Mouse (Mus musculus): Measurements from ENCODE around the gene Ddx3x.
"Not testable (repeated sequence)": the region's sequence is repeated elsewhere in the genome, so short reads cannot be mapped to it uniquely, and the experiment has no call there.

Gene Ddx3x

DNA sequence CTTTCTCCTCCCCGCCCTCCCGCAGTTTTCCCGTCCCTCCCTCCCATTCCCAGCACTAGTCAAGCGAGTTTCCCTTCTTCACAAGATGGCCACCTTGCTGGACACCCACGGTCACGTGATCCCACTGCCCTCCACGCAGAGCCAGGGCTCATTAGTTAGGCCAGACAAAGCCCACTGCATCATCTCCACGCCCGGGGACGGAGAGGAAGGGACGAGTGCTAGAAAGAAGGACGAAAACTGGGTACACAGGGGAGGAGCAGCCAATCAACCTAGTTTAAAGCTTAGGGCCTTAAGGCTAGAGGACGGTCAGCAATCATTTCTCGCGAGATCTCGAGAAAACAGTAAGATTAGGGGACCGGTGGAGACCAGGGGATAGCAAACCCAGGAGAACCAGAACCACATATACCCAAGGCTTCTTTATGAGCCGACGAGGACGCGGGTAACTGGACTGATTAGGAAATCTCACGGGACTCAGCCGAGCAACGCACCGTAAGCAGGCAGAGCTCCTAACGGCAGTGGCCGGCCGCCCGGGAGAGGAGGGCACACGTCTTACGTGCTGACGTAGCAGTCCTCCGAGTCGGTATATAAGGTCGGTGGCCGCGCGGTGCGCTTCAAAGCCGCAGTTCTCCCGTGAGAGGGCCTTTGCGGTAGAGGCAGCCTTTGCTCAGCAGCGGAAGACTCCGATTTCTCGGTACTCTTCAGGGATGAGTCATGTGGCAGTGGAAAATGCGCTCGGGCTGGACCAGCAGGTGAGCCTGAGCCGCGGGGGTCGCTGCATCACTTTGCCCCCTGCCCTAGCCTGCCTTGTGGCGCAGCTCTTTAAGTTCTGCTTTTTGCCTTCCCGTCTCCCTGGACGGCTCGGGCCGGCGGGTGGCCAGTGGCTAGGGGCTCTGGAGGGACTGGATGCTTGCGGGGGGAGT is at the start of gene Ddx3x:
Gene Ddx3x, plus strand, starts transcription at position 562 of the 920 bp plus-strand sequence.
- peak; percentile 93 for DNase-seq (ENCODE audit: low read depth, low spot score)

DNA sequence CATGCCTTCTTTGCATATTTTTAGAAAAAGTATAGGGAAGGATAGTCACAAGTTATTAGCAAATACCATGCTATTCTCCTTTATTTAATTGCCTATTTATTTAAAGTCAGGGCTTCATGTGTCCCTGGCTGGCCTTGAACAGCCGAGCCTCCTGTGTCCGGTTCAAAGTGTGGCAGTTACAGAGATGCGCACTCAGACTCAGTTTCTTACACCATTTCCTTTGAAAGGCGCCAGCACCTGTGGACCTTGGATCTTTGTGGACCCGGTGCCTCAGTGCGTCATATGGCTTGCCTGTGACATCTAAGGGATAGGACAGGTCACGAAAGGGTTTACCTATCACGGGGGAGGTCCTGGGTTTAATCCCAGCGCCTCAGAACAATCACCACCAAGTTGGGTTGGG is 49.5 kb upstream of the Ddx3x start:
- no peak for DNase-seq (ENCODE audit: low read depth, low spot score)

DNA sequence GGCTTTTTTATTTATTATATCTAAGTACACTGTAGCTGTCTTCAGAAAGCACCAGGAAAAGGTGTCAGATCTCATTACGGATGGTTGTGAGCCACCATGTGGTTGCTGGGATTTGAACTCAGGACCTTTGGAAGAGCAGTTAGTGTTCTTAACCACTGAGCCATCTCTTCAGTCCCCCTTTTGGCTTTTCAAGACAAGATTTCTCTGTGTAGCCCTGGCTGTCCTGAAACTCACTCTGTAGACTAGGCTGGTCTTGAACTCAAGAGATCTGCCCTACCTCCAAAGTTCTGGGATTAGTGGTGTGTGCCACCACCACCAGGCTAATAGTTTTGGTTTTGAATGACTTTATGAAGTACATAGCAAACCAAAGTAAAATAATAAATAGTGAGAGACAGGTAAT is 47.9 kb upstream of the Ddx3x start:
- not testable (repeated sequence) for DNase-seq (ENCODE audit: low read depth, low spot score)

GRCm38 (mm10) chrX:13233631-13234030 is 47.1 kb upstream of the Ddx3x start:
- no peak for DNase-seq (ENCODE audit: low read depth, low spot score)

- DNase-seq (ENCODE audit: low read depth, low spot score) = no peak
These were observed 46.1 kb upstream of the Ddx3x start for GRCm38 (mm10) chrX:13234709-13235108.

DNA sequence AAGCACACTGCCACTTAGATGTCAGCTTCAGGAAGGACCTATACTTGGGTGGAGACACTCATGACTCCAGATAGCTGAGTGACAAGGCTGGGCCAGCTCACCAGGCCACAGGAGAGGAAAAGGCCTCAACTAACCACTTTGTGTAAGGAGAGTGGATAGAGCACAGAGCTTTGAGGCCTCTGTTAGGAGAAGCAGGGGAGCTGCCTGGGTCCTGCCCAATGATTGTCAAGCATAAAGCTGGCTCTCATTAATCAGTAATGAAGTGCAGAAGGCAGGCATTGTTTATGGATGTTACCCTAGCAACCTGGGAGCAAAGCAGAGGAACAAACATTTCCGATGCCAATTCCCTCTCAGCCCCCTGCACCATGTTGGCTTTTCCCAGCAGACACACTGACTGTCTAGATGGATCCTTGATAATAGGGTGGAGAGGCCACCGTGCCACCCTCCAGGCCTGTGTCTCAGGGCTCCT is 44.6 kb upstream of the Ddx3x start:
- DNase-seq (ENCODE audit: low read depth, low spot score) = peak; percentile 22

DNA sequence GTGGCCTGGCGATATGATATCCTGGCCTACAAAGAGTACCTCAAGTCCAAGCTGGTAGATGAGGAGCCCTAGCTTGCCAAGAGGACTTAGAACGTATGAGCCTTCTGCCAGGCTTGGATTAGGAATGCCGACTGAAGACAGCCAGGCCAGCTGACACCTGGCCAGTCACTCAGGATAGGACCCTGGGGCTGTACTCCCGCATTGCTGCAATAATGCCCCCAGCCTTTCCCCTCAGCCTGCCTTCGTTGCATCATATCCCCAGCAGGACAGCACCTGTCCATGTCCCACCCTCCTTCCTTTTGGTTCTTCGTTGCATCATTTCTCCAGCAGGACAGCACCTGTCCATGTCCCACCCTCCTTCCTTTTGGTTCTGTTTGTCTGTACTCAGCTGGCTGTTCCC is 41.3 kb upstream of the Ddx3x start:
- DNase-seq (ENCODE audit: low read depth, low spot score) = no peak

GRCm38 (mm10) chrX:13240646-13241425 is 39.9 kb upstream of the Ddx3x start:
- no peak for DNase-seq (ENCODE audit: low read depth, low spot score)

DNA sequence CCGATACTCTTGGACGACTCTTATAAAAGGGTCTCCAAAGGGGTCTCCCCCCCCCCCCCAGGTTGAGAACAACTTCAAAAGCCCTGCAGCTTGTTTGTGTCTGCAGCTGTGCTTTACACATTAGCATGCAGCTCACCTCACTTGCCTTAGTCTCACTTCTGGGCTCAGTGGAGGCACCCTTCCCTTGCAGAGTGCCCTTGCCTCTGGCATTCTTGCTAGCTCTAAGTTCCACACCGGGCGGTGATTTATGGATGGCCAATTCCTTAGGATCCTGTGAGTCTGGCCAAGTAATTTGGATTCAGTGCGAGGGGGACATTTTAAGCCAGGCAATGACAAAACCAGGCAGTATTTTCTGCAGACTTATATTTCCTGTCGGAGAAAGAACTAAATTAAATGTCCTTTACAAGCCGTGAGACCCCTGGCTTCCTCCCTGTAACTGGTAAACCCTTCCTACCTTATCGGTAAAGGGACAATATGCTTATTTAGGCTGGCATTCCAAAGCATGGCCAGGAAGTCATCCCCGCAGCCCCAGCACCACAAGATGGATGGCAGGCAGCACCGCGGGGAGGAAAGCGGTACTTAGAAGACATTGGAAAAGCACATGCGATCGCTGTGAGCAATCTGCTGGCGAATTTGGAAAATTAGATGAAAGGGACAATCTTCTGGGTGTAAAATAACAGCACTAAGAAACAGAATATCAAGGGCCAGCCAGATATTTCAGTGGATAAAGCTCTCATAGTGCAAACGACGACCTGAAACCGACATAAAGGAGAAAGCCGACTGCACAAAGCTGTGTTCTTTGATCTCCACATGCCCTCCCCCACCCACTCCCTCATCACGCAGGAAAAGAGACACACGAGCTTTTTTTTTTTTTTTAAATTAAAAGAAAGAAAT is 39.1 kb upstream of the Ddx3x start:
- DNase-seq (ENCODE audit: low read depth, low spot score) = peak; percentile 74

- peak; percentile 94 for DNase-seq (ENCODE audit: low read depth, low spot score)
These were observed 38.3 kb upstream of the Ddx3x start for GRCm38 (mm10) chrX:13242320-13243096.

- DNase-seq (ENCODE audit: low read depth, low spot score) = peak; percentile 12
These were observed 37.3 kb upstream of the Ddx3x start for GRCm38 (mm10) chrX:13243133-13244123.

- no peak for DNase-seq (ENCODE audit: low read depth, low spot score)
These were observed 36.2 kb upstream of the Ddx3x start for GRCm38 (mm10) chrX:13244588-13244987.

GRCm38 (mm10) chrX:13245027-13245426 is 35.7 kb upstream of the Ddx3x start:
- no peak for DNase-seq (ENCODE audit: low read depth, low spot score)

GRCm38 (mm10) chrX:13251683-13252082 is 29.1 kb upstream of the Ddx3x start:
- DNase-seq (ENCODE audit: low read depth, low spot score) = no peak

- no peak for DNase-seq (ENCODE audit: low read depth, low spot score)
These were observed 26.5 kb upstream of the Ddx3x start for GRCm38 (mm10) chrX:13254273-13254672.

- DNase-seq (ENCODE audit: low read depth, low spot score) = no peak
These were observed 17.4 kb upstream of the Ddx3x start for GRCm38 (mm10) chrX:13263356-13263755.

GRCm38 (mm10) chrX:13275519-13276137 is 5.1 kb upstream of the Ddx3x start:
- no peak for DNase-seq (ENCODE audit: low read depth, low spot score)

DNA sequence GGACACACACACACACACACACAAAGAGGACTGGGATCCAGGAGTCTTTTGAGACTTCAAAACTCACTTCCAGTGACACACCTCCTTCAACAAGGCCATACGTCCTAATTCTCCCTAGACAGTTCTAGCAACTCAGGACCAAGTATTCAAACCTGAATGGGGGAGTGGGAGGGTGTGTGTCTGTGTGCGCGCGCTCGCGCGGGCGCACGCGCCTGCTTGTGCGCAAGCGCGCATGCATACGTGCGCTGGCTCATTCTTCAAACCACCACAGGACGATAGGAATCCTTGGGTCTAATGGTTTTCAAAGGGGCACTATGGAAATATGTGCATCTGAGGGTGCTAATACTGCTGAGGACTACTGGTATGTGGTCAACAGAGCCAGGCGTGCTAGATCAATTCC is 1.8 kb upstream of the Ddx3x start:
- no peak for DNase-seq (ENCODE audit: low read depth, low spot score)

DNA sequence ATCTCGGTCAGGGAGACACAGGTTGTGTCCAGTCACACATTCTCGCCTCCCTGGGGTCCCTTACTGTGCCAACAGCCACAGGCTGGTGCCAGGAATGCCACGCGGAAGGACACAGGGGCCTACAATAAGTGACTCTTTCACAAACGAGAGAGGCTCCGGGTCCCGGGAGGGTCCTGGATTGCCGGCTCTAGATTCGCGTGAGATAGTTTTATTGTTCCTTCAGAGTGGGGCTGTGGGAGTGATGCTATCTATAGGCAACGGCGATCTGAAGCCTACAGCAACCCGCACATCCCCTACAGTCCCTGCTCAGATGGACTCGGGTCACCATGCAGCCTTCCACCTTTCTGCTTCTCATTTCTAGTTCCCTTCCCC is 747 bp upstream of the Ddx3x start:
- no peak for DNase-seq (ENCODE audit: low read depth, low spot score)
